Mouse (Mus musculus): Measurements from ENCODE around the gene Itpr1. TPM values are rescaled to one million over a fixed set of nuclear protein-coding genes. Genes with fewer than 3 reads are reported as not detected.

Gene Itpr1
- polyA plus RNA-seq, 1 experiment from 2014 or later: 16.6 TPM

DNA sequence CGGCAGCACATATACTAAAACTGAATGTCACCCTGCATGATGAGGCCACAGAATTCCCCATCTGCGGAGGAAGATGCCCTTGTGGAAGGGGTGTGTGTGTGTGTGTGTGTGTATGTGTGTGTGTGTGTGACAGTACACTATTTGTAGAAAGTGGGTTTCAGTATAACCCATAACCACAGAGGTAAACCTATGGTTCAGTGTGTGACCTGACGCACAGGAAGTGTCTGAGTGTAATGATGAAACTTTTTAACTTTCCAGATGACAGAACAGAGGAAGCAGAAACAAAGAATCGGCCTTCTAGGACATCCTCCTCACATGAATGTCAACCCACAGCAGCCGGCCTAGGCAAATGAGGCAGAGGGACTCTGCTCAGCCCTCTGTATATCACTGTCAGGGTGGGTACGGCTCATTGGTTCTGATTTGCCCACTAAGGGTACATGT lies 336.6 kb downstream of the Itpr1 start:
- Histone ChIP-seq H3K9ac (ENCODE audit: low read length) (no peak overlapping the region), H3K4me3 (ENCODE audit: control insufficient read depth in 1 of 2, insufficient read depth in 1 of 2, low read depth in 1 of 2, low read length in 2 of 2) (no peak overlapping the region), H3K9me3 (ENCODE audit: control insufficient read depth, low read length) (no peaks in the 10 kb centered on the region)

DNA sequence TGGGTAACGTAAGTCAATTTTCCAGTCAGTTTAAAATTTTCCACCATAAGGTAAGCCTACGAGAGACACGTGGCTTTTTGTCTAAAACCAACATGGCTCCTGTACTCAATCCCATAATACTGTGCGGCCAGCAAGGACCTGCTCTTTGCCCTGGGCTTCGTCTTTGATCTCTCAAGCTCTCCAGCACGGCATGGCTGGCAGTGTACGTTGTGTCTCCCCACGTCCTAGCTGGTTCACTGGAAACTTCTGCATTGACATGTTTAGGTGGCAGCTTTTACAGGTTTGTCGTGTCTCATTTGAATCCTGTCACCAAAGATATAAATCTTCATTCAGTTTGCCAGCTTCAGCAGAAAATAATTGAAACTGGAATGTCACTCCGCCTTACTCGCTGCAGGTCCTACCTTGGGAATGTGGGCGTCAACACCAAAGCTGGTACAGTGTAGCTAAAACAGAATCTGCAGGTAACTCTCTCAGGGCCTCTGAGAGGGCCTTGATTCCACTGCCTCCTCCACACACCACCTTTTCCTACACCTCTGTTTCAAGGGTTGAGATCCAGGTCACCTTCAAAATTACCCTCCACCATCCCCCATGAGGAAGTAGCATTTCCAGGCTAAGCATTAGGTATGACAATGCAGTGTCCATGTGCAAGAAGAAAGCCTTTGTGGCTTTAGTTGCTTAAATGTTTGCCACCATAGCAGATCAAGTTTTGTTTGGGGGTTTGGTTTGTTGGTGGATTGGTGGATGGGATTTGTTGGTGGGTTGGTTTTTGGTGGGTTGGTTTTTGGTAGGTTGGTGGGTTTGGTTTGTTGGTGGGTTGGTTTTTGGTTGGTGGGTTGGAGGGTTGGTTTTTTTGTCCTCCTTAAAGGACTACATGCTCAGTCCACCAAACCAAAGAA lies 339.1 kb downstream of the Itpr1 start:
- H3K4me3 ChIP-seq (ENCODE audit: control insufficient read depth in 1 of 2, insufficient read depth in 1 of 2, low read depth in 1 of 2, low read length in 2 of 2): no peak overlapping the region
- H3K36me3 ChIP-seq (ENCODE audit: control insufficient read depth, insufficient read depth, low read length): peaks cover 20% of the 10 kb centered on the region
- H3K27ac ChIP-seq (replicated peaks in 1 of 2; ENCODE audit: control insufficient read depth in 1 of 2, insufficient read depth in 1 of 2, low read depth in 2 of 2, low read length in 2 of 2): no peak overlapping the region
- no peaks in the 10 kb centered on the region for H3K9me3 ChIP-seq (ENCODE audit: control insufficient read depth, low read length)
- H3K27me3 ChIP-seq (ENCODE audit: control insufficient read depth, insufficient read depth, low read length): no peaks in the 10 kb centered on the region
- H3K4me2 ChIP-seq (ENCODE audit: low read length): no peak overlapping the region
- 91% methylated on average over 12 of the region's 12 CpGs for WGBS
- no peak for ATAC-seq (ENCODE audit: insufficient number of reproducible peaks, insufficient read depth, low FRiP score, low read depth)
- H3K4me1 ChIP-seq (ENCODE audit: control insufficient read depth in 2 of 2, insufficient read depth in 2 of 2, low read length in 2 of 2): no peaks in the 10 kb centered on the region
- H3K9ac ChIP-seq (ENCODE audit: low read length): no peak overlapping the region

More for the DNA sequence above, 336.6 kb downstream of the Itpr1 start:
- ATAC-seq (ENCODE audit: insufficient number of reproducible peaks, insufficient read depth, low FRiP score, low read depth): no peak
- peaks cover 17% of the 10 kb centered on the region; the same call in 1 of the 2 replicates for H3K36me3 ChIP-seq (ENCODE audit: control insufficient read depth, insufficient read depth, low read length)
- H3K27ac ChIP-seq (replicated peaks in 1 of 2; ENCODE audit: control insufficient read depth in 1 of 2, insufficient read depth in 1 of 2, low read depth in 2 of 2, low read length in 2 of 2): no peak overlapping the region
- no peak overlapping the region for H3K4me2 ChIP-seq (ENCODE audit: low read length)
- H3K27me3 ChIP-seq (ENCODE audit: control insufficient read depth, insufficient read depth, low read length): no peaks in the 10 kb centered on the region
- no peaks in the 10 kb centered on the region for H3K4me1 ChIP-seq (ENCODE audit: control insufficient read depth in 2 of 2, insufficient read depth in 2 of 2, low read length in 2 of 2)
- 73% methylated on average over 6 of the region's 6 CpGs for WGBS

DNA sequence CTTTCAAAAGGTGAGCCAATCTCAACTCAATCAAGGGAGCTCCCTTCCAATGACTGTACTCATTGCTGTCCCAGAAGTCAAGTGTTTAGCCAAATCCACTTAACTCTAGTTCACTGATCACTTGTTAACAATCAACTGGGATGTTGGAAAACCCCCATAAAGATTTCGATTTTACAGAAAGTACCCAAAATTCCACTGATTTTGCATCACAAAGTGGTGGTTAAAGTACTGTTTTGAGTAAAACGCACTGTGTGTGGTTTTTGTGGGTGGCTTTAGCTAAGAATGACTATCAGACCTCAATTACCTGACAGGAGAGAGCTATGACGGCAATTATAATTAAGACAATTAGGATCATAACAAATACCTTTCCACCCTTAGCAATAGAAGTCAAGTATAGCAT lies 340.1 kb downstream of the Itpr1 start:
- peaks cover 20% of the 10 kb centered on the region for H3K36me3 ChIP-seq (ENCODE audit: control insufficient read depth, insufficient read depth, low read length)
- H3K27ac ChIP-seq (replicated peaks in 1 of 2; ENCODE audit: control insufficient read depth in 1 of 2, insufficient read depth in 1 of 2, low read depth in 2 of 2, low read length in 2 of 2): no peak overlapping the region
- H3K27me3 ChIP-seq (ENCODE audit: control insufficient read depth, insufficient read depth, low read length): no peaks in the 10 kb centered on the region
- no peaks in the 10 kb centered on the region for H3K9me3 ChIP-seq (ENCODE audit: control insufficient read depth, low read length)
- no peak overlapping the region for H3K9ac ChIP-seq (ENCODE audit: low read length)
- ATAC-seq (ENCODE audit: insufficient number of reproducible peaks, insufficient read depth, low FRiP score, low read depth): no peak
- H3K4me1 ChIP-seq (ENCODE audit: control insufficient read depth in 2 of 2, insufficient read depth in 2 of 2, low read length in 2 of 2): no peaks in the 10 kb centered on the region
- 84% methylated on average over 3 of the region's 3 CpGs for WGBS
- H3K4me2 ChIP-seq (ENCODE audit: low read length): no peak overlapping the region
- H3K4me3 ChIP-seq (ENCODE audit: control insufficient read depth in 1 of 2, insufficient read depth in 1 of 2, low read depth in 1 of 2, low read length in 2 of 2): no peak overlapping the region

DNA sequence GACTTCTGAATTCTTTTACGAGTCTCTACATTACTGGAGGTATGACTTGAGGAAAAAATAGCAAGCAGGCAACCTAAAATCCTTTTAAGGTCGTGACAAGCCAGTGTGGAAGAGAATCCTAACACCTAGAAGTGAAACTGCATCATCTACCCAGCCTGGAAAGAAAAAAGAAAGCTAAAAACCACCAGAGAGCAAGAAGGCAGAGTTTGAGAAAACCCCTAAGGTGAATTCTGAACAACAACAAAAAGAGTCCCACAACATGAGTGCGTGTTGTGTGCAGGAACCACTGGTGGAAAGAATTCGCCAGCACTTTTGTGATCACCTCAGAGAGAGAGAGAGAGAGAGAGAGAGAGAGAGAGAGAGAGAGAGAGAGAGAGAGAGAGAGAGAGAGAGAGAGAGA lies 340.6 kb downstream of the Itpr1 start:
- Histone ChIP-seq H3K27me3 (ENCODE audit: control insufficient read depth, insufficient read depth, low read length) (no peaks in the 10 kb centered on the region), H3K27ac (replicated peaks in 1 of 2; ENCODE audit: control insufficient read depth in 1 of 2, insufficient read depth in 1 of 2, low read depth in 2 of 2, low read length in 2 of 2) (no peak overlapping the region), H3K4me1 (ENCODE audit: control insufficient read depth in 2 of 2, insufficient read depth in 2 of 2, low read length in 2 of 2) (no peaks in the 10 kb centered on the region), H3K9ac (ENCODE audit: low read length) (no peak overlapping the region), H3K4me3 (ENCODE audit: control insufficient read depth in 1 of 2, insufficient read depth in 1 of 2, low read depth in 1 of 2, low read length in 2 of 2) (no peak overlapping the region), H3K4me2 (ENCODE audit: low read length) (no peak overlapping the region), H3K36me3 (ENCODE audit: control insufficient read depth, insufficient read depth, low read length) (peaks cover 20% of the 10 kb centered on the region), H3K9me3 (ENCODE audit: control insufficient read depth, low read length) (no peaks in the 10 kb centered on the region)
- ATAC-seq (ENCODE audit: insufficient number of reproducible peaks, insufficient read depth, low FRiP score, low read depth): no peak
- WGBS: 86% methylated on average over 4 of the region's 4 CpGs

DNA sequence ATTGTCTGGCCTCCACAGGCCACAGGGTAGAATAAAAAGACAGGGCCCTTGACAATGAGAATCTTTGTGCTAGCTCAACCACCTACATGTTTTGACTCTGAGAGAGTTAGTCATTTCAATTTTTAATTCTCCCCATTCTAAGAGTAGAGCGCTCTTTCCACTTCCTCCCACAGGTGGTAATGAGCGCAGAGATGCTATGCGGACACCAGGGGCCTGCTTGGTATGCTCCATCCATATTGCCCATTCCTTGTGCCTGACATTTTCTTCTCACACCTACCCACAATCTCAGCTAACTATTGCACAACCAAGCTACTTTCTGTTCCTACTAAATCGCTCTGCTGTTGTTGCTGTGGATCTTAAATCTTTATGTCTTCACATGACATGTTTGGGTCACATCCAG lies 341.5 kb downstream of the Itpr1 start:
- ATAC-seq (ENCODE audit: insufficient number of reproducible peaks, insufficient read depth, low FRiP score, low read depth): no peak
- Histone ChIP-seq H3K9me3 (ENCODE audit: control insufficient read depth, low read length) (no peaks in the 10 kb centered on the region), H3K4me2 (ENCODE audit: low read length) (no peak overlapping the region), H3K36me3 (ENCODE audit: control insufficient read depth, insufficient read depth, low read length) (peaks cover 20% of the 10 kb centered on the region), H3K27ac (replicated peaks in 1 of 2; ENCODE audit: control insufficient read depth in 1 of 2, insufficient read depth in 1 of 2, low read depth in 2 of 2, low read length in 2 of 2) (no peak overlapping the region), H3K9ac (ENCODE audit: low read length) (no peak overlapping the region), H3K4me1 (ENCODE audit: control insufficient read depth in 2 of 2, insufficient read depth in 2 of 2, low read length in 2 of 2) (no peaks in the 10 kb centered on the region), H3K27me3 (ENCODE audit: control insufficient read depth, insufficient read depth, low read length) (no peaks in the 10 kb centered on the region), H3K4me3 (ENCODE audit: control insufficient read depth in 1 of 2, insufficient read depth in 1 of 2, low read depth in 1 of 2, low read length in 2 of 2) (no peak overlapping the region)
- WGBS: 92% methylated on average over 4 of the region's 4 CpGs

DNA sequence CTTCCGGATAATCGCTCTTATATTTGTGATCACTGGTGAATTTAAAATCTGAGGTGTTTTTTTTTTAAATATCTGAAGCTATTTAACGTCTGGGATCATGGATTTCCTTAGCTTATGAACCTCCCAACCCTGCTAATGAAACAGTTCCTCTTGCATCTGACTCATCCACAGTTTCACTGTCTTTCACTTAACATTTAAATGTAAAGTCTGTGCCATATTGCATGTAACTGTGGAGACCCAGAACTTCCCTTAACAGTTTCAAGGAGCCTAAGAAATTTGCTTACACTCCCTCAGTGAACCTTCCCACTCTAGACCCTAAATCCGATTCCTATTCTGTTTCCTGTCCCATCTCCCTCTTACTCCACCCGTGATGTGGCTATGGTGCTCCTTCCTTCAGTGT lies 342.0 kb downstream of the Itpr1 start:
- no peaks in the 10 kb centered on the region for H3K4me1 ChIP-seq (ENCODE audit: control insufficient read depth in 2 of 2, insufficient read depth in 2 of 2, low read length in 2 of 2)
- no peak for ATAC-seq (ENCODE audit: insufficient number of reproducible peaks, insufficient read depth, low FRiP score, low read depth)
- no peaks in the 10 kb centered on the region for H3K27me3 ChIP-seq (ENCODE audit: control insufficient read depth, insufficient read depth, low read length)
- H3K9me3 ChIP-seq (ENCODE audit: control insufficient read depth, low read length): no peaks in the 10 kb centered on the region
- H3K4me3 ChIP-seq (ENCODE audit: control insufficient read depth in 1 of 2, insufficient read depth in 1 of 2, low read depth in 1 of 2, low read length in 2 of 2): no peak overlapping the region
- H3K27ac ChIP-seq (replicated peaks in 1 of 2; ENCODE audit: control insufficient read depth in 1 of 2, insufficient read depth in 1 of 2, low read depth in 2 of 2, low read length in 2 of 2): no peak overlapping the region
- peaks cover 18% of the 10 kb centered on the region for H3K36me3 ChIP-seq (ENCODE audit: control insufficient read depth, insufficient read depth, low read length)
- 84% methylated on average over 5 of the region's 5 CpGs for WGBS
- no peak overlapping the region for H3K4me2 ChIP-seq (ENCODE audit: low read length)
- H3K9ac ChIP-seq (ENCODE audit: low read length): no peak overlapping the region

DNA sequence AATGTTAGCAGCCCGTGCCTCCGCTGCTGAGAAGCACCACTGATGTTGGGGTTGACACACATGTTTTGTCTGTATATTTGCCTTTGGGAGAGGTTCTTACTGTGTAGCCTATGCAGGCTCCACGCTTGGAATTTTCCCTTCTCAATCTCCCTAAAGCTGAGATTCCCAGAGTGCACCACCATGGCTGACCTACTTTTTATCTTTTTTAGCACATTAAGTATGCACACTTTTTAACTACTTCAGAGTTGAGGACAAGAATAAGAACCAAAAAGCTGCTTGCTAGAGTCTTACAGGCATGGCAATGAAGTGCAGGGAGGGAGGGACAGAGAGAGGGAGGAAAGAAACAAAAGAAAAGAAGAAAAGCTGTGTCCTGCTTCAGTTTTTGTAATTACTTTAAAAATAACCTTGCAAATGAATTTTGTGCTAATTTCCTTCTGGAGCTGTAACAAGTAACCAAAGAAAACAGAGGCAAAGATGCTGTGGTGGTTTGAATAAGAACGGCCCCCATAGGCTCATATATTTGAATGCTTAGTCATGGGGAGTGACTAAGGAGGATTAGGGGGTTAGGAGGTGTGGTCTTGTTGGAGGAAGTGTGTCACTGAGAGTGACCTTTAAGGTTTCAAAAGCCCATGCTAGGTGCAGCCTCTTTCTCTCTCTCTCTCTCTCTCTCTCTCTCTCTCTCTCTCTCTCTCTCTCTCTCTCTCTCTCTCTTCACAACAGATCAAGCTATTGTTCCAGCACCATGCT lies 344.9 kb downstream of the Itpr1 start:
- WGBS: 92% methylated on average over 4 of the region's 4 CpGs
- ATAC-seq (ENCODE audit: insufficient number of reproducible peaks, insufficient read depth, low FRiP score, low read depth): no peak

More for the DNA sequence above, 344.9 kb downstream of the Itpr1 start:
- Histone ChIP-seq H3K27me3 (ENCODE audit: control insufficient read depth, insufficient read depth, low read length) (no peaks in the 10 kb centered on the region), H3K4me3 (ENCODE audit: control insufficient read depth in 1 of 2, insufficient read depth in 1 of 2, low read depth in 1 of 2, low read length in 2 of 2) (no peak overlapping the region), H3K4me1 (ENCODE audit: control insufficient read depth in 2 of 2, insufficient read depth in 2 of 2, low read length in 2 of 2) (no peaks in the 10 kb centered on the region), H3K9ac (ENCODE audit: low read length) (no peak overlapping the region), H3K9me3 (ENCODE audit: control insufficient read depth, low read length) (no peaks in the 10 kb centered on the region), H3K36me3 (ENCODE audit: control insufficient read depth, insufficient read depth, low read length) (peaks cover 3% of the 10 kb centered on the region; the same call in 1 of the 2 replicates), H3K27ac (replicated peaks in 1 of 2; ENCODE audit: control insufficient read depth in 1 of 2, insufficient read depth in 1 of 2, low read depth in 2 of 2, low read length in 2 of 2) (no peak overlapping the region), H3K4me2 (ENCODE audit: low read length) (no peak overlapping the region)

All from heart, embryonic 14.5 days (tissue).